Mouse (Mus musculus) CH12.LX (cell line): ENCODE measurements at regions not wholly inside any gene's neighbourhood (a gene's known extent, or its start where the extent isn't known, plus 50 kb on each side); places are given as distances from the start of the nearest gene placed in this dataset.

Experiments
- BHLHE40 ChIP-seq: IDR thresholded peaks from 2 replicates; pipeline ENCODE4 v1.6.1; 2011; ENCODE audit warnings: mild to moderate bottlenecking, low read depth, low read length, improper control_type of control experiment
- CTCF ChIP-seq, 2 experiments: IDR thresholded peaks in 1 of 2; conservative IDR thresholded peaks in 1 of 2; 2 replicates each; pipeline ENCODE4 v1.5.1; 2011 to 2012; ENCODE audit warnings: low read depth in 2 of 2, low read length in 2 of 2, improper control_type of control experiment in 1 of 2, inconsistent platforms in 1 of 2, mild to moderate bottlenecking in 1 of 2, moderate library complexity in 1 of 2
- E2F4 ChIP-seq: IDR thresholded peaks from 2 replicates; pipeline ENCODE4 v1.6.1; 2011; ENCODE audit warnings: low read depth, low read length, improper control_type of control experiment; ENCODE audit not compliant: insufficient replicate concordance
- ELF1 ChIP-seq: IDR thresholded peaks from 2 replicates; pipeline ENCODE4 v1.6.1; 2014; ENCODE audit warnings: low read depth, mild to moderate bottlenecking, inconsistent platforms, low read length, improper control_type of control experiment
- EP300 ChIP-seq: IDR thresholded peaks from 2 replicates; pipeline ENCODE4 v1.6.1; 2011; ENCODE audit warnings: low read length, improper control_type of control experiment
- HCFC1 ChIP-seq: IDR thresholded peaks from 2 replicates; pipeline ENCODE4 v1.6.1; 2012; ENCODE audit warnings: low read depth, mild to moderate bottlenecking, inconsistent platforms, low read length, improper control_type of control experiment
- MAZ ChIP-seq: IDR thresholded peaks from 2 replicates; pipeline ENCODE4 v1.6.1; 2012; ENCODE audit warnings: low read depth, mild to moderate bottlenecking, inconsistent platforms, low read length, improper control_type of control experiment, moderate library complexity
- MYC ChIP-seq: IDR thresholded peaks from 2 replicates; pipeline ENCODE4 v1.6.1; 2011; ENCODE audit warnings: low read depth, mild to moderate bottlenecking, improper control_type of control experiment, low read length
- POLR2A ChIP-seq: IDR thresholded peaks from 2 replicates; pipeline ENCODE4 v1.6.1; 2011; ENCODE audit warnings: low read depth, mild to moderate bottlenecking, improper control_type of control experiment, low read length
- POLR2AphosphoS2 ChIP-seq: IDR thresholded peaks from 2 replicates; pipeline ENCODE4 v1.6.1; 2011; ENCODE audit warnings: low read depth, low read length, improper control_type of control experiment
- RAD21 ChIP-seq: IDR thresholded peaks from 2 replicates; pipeline ENCODE4 v1.6.1; 2011; ENCODE audit warnings: low read depth, mild to moderate bottlenecking, low read length, improper control_type of control experiment, moderate library complexity
- SIN3A ChIP-seq: IDR thresholded peaks from 2 replicates; pipeline ENCODE4 v1.6.1; 2012; ENCODE audit warnings: low read length, improper control_type of control experiment, inconsistent platforms
- USF2 ChIP-seq: conservative IDR thresholded peaks from 2 replicates; pipeline ENCODE4 v1.6.1; 2011; ENCODE audit warnings: low read depth, low read length, improper control_type of control experiment

- TF ChIP-seq HCFC1 (no peak), MAZ (no peak), POLR2AphosphoS2 (no peak), MYC (no peak), CTCF (conservative IDR thresholded peaks at IDR 0.05 in 1 of 2, IDR thresholded peaks at IDR 0.05 in 1 of 2; ENCODE audit: low read depth in 2 of 2, low read length in 2 of 2) (no peak), RAD21 (no peak), BHLHE40 (peak; percentile 83), USF2 (no peak), E2F4 (no peak), EP300 (peak; percentile 19; the same call in 1 of the 2 replicates), SIN3A (no peak), POLR2A (no peak; the same call in 1 of the 2 replicates), ELF1 (no peak)
Measured at GRCm38 (mm10) chr12:54312522-54313210, 109.0 kb upstream of the Egln3 start.
